Mouse (Mus musculus) intestine, postnatal 0 days (tissue): ENCODE measurements around the gene Prpf8. TPM values are rescaled to one million over a fixed set of nuclear protein-coding genes. Genes with fewer than 3 reads are reported as not detected.
A peak's percentile ranks its signal among the peaks of the same experiment; 100 is the strongest.

Source experiments
- ATAC-seq: fragments of 200-750 bp; cut with Nextera tagmentation; 2 replicates; pipeline ENCODE4 v1.8.0; 2017; ENCODE audit warnings: mild to moderate bottlenecking, moderate TSS enrichment, moderate library complexity
- H3K27ac ChIP-seq: fragments of 300-500 bp; sonication (generic); 2 replicates; pipeline ENCODE4 v1.5.1; 2014; ENCODE audit warnings: mild to moderate bottlenecking, low read depth, low read length, moderate library complexity
- H3K27me3 ChIP-seq: fragments of 300-500 bp; sonication (generic); replicated peaks from 2 replicates; pipeline ENCODE4 v1.6.1; 2014; ENCODE audit warnings: low read length, mixed read lengths; ENCODE audit not compliant: control insufficient read depth, insufficient read depth
- H3K36me3 ChIP-seq: fragments of 300-500 bp; sonication (generic); 2 replicates; pipeline ENCODE4 v1.6.1; 2014; ENCODE audit warnings: mild to moderate bottlenecking, moderate library complexity; ENCODE audit not compliant: control insufficient read depth, insufficient read depth
- H3K4me1 ChIP-seq: fragments of 300-500 bp; sonication (generic); replicated peaks from 2 replicates; pipeline ENCODE4 v1.6.1; 2014; ENCODE audit warnings: antibody characterized with exemption, low read length, mixed read lengths; ENCODE audit not compliant: control insufficient read depth, insufficient read depth
- H3K4me2 ChIP-seq: fragments of 300-500 bp; sonication (generic); replicated peaks from 2 replicates; pipeline ENCODE4 v1.6.1; 2014; ENCODE audit warnings: low read depth, mild to moderate bottlenecking, moderate library complexity
- H3K4me3 ChIP-seq: fragments of 300-500 bp; sonication (generic); 2 replicates; pipeline ENCODE4 v1.5.1; 2014; ENCODE audit warnings: low read depth, low read length
- H3K9ac ChIP-seq: fragments of 300-500 bp; sonication (generic); 2 replicates; pipeline ENCODE4 v1.6.1; 2014; ENCODE audit warnings: mild to moderate bottlenecking, low read depth, low read length
- H3K9me3 ChIP-seq: fragments of 300-500 bp; sonication (generic); 2 replicates; pipeline ENCODE4 v1.6.1; 2016; ENCODE audit warnings: mixed run types; ENCODE audit not compliant: control insufficient read depth
- CTCF ChIP-seq: sonication (generic); IDR thresholded peaks from 2 replicates; pipeline ENCODE4 v1.5.1; 2016; ENCODE audit warnings: low read depth, mild to moderate bottlenecking, control low read depth, antibody characterized with exemption, moderate library complexity
- WGBS: fragments of 180-500 bp; shearing (Covaris S2); extraction: QIAGEN DNeasy Blood & Tissue Kit; methylation state at CpG from one replicate; pipeline ENCODE4 v1.1.7; 2014; 5-methylcytosine and 5-hydroxymethylcytosine counted together
- polyA plus RNA-seq: library from polyadenylated mRNA; unstranded; fragments of >200 nt; fragmentation: Nextera tagmentation; extraction: Ambion mirVana; gene quantifications from 2 replicates; pipeline ENCODE4 v1.2.1, GENCODE M21; 2015

Prpf8 gene
- polyA plus RNA-seq: 15.4 and 15.5 TPM in 2 replicates

DNA sequence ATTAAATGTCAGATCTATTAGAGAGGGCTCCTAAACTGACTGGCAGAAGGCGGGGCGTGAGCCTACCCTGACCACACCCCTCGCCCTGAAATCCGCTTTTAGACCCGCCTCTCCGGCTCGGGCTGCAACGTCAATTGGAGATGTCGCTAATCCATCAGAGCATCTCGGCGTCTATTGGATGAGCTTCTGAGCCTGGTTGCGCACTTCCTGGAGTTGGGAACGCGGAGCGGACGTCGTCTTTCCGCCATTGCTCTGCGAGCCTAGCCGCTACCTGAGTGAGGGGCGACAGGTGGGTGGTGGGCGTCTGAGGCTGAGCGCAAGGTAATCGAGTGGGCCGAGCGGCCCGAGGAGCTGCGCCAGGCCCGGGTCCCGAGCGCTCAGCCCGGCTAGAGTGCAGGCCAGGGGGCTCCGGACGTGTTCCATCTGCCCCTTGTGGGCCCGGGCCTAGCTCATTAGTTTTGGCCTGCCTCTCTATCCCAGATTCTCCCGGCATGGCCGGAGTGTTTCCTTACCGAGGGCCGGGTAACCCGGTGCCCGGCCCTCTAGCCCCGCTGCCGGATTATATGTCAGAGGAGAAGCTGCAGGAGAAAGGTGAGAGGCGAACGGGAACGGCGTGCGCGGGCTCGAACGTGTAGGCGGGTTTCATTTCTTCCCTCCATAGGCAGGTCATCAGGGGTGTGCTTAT lies at the start of gene Prpf8:
Gene Prpf8, plus strand, starts transcription at position 216 of the 685 bp plus-strand sequence.
- Histone ChIP-seq H3K27me3 (no peaks in the 10 kb centered on the region), H3K9me3 (no peaks in the 10 kb centered on the region), H3K9ac (peak within 1 kb of the TSS; percentile 92), H3K4me2 (peak within 1 kb of the TSS; percentile 69), H3K27ac (peak within 1 kb of the TSS; percentile 75), H3K36me3 (peaks cover 24% of the 10 kb centered on the region), H3K4me3 (peak within 1 kb of the TSS; percentile 91), H3K4me1 (no peaks in the 10 kb centered on the region)
- ATAC-seq: peak; percentile 99
- WGBS: 0% methylated on average over 52 of the region's 52 CpGs
- TF ChIP-seq CTCF: no peak

DNA sequence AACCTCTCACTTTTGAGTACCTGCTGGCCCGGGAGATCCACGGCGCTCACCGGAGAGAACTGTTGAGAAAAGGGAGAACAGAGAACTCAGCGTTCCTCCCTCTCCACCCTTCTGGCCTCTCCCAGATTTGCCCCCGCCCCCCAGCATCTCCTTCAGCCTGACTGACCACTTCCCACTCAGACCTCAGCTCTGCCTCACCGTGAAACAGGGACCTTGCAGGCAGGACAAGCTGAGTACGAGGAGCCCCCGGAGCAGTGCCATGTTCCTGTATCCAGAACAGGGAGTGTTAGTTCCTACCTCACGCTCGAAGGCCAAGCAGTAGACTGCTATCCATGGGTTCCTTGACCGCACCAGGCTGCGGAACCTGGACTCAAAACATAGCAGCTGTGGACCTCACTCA lies 48.4 kb upstream of the Prpf8 start:
- Histone ChIP-seq H3K4me3 (no peak overlapping the region), H3K4me2 (no peak overlapping the region), H3K4me1 (no peaks in the 10 kb centered on the region), H3K9me3 (no peaks in the 10 kb centered on the region), H3K9ac (no peak overlapping the region), H3K27me3 (no peaks in the 10 kb centered on the region), H3K36me3 (peaks cover 18% of the 10 kb centered on the region), H3K27ac (no peak overlapping the region)
- 84% methylated on average over 13 of the region's 13 CpGs for WGBS
- no peak for ATAC-seq
- TF ChIP-seq CTCF: no peak

DNA sequence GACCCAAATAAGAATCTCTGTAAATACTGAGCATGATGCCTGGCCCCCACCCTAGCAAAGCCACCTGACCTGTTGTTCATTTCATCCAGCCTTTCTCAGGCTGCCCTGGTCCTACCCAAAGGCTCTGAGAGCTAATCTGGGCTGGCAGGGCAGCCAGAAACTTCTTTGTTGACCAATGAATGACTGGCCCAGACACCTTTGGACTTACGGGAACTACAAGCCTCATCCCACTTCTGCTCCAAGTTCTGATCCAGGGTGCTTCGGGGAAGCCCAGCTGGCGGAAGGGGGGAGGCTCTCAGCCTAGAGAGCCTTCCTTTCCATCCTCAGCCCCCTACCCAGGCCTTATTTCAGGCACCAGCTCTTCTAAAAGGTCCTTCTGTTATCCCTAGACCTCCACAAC lies 47.8 kb upstream of the Prpf8 start:
- H3K9ac ChIP-seq: no peak overlapping the region
- no peak overlapping the region for H3K27ac ChIP-seq
- no peaks in the 10 kb centered on the region for H3K9me3 ChIP-seq
- ATAC-seq: no peak
- peaks cover 24% of the 10 kb centered on the region for H3K36me3 ChIP-seq
- TF ChIP-seq CTCF: no peak
- H3K4me2 ChIP-seq: no peak overlapping the region
- WGBS: 73% methylated on average over 3 of the region's 3 CpGs
- H3K4me3 ChIP-seq: no peak overlapping the region
- no peaks in the 10 kb centered on the region for H3K27me3 ChIP-seq
- no peaks in the 10 kb centered on the region for H3K4me1 ChIP-seq

DNA sequence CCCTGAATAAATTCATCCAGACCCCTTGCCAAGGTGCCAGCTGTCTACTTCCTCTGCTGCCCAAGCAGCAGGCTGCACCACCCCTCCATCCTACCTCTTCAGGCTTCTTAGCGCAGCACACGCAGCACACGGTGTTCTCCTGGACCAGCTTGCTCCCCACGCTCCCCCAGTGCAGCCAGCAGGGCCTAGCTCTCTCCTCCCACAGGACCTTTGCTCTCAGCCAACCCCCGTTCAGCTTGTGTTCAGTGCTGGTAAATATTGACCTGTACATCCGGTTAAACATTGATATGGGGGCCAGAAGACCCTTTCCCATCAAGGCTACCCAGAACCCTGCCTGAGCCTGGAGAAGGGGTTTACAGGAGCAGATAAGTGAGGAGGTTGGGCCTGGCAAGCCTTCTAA lies 47.3 kb upstream of the Prpf8 start, which contains the start of gene Serpinf2:
Gene Serpinf2, minus strand, starts transcription at position 229 of the 400 bp plus-strand sequence.
- Histone ChIP-seq H3K9me3 (no peaks in the 10 kb centered on the region), H3K36me3 (peaks cover 30% of the 10 kb centered on the region), H3K4me3 (no peak within 1 kb of the TSS), H3K4me1 (no peaks in the 10 kb centered on the region), H3K27me3 (no peaks in the 10 kb centered on the region), H3K9ac (no peak within 1 kb of the TSS), H3K27ac (no peak within 1 kb of the TSS), H3K4me2 (0 out of 2 replicates have a peak within 1 kb of the TSS, but pooled peaks have one; percentile 2)
- TF ChIP-seq CTCF: no peak
- no peak for ATAC-seq
- WGBS: 45% methylated on average over 6 of the region's 6 CpGs

DNA sequence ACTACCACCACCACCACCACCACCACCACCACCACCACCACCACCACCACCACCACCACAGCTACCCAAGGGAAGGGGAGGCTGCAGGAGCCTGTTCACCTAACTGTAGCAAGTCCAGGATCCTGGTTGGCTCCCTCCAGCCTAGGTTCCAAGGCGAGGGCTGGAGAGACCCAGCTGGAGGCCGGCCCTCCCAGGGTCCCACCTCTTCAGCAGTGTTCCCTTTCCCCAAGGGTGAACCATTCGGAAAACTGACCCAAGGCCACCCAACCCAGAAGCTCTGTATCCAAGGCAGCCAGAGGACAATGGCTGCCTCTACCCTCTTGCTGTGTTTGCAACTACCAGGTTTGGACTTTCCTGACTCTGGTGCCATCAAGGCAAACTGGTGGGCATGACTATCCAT lies 46.7 kb upstream of the Prpf8 start:
- H3K4me1 ChIP-seq: no peaks in the 10 kb centered on the region
- H3K27me3 ChIP-seq: no peaks in the 10 kb centered on the region
- no peak for ATAC-seq
- no peak overlapping the region for H3K4me3 ChIP-seq
- TF ChIP-seq CTCF: no peak
- H3K9me3 ChIP-seq: no peaks in the 10 kb centered on the region
- no peak overlapping the region for H3K9ac ChIP-seq
- no peak overlapping the region for H3K27ac ChIP-seq
- H3K4me2 ChIP-seq: no peak overlapping the region
- H3K36me3 ChIP-seq: peaks cover 35% of the 10 kb centered on the region
- 87% methylated on average over 3 of the region's 3 CpGs for WGBS

DNA sequence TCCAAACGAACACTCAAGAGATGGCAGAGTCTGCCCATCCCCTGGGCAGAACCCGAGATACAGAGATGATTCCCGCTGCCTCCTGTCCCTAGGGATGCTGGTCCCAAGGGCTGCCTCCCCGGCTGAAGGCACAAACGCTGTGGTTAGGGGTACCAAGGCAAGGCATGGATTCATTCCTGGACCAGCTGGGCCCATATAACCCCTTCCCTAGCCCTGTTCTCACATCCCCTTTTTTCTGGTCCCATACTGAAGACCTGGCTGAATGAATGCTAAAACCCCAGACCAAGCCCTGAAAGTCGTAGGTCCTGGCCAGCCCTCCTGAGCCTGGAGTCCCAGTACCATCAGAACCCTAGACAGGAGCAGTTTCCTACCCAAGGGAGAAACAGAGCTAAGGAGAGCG lies 45.6 kb upstream of the Prpf8 start:
- H3K27me3 ChIP-seq: no peaks in the 10 kb centered on the region
- H3K4me1 ChIP-seq: no peaks in the 10 kb centered on the region
- TF ChIP-seq CTCF: no peak
- H3K9me3 ChIP-seq: no peaks in the 10 kb centered on the region
- no peak for ATAC-seq
- H3K4me2 ChIP-seq: no peak overlapping the region
- peaks cover 46% of the 10 kb centered on the region for H3K36me3 ChIP-seq
- H3K9ac ChIP-seq: no peak overlapping the region
- no peak overlapping the region for H3K4me3 ChIP-seq
- 75% methylated on average over 7 of the region's 7 CpGs for WGBS
- no peak overlapping the region for H3K27ac ChIP-seq

DNA sequence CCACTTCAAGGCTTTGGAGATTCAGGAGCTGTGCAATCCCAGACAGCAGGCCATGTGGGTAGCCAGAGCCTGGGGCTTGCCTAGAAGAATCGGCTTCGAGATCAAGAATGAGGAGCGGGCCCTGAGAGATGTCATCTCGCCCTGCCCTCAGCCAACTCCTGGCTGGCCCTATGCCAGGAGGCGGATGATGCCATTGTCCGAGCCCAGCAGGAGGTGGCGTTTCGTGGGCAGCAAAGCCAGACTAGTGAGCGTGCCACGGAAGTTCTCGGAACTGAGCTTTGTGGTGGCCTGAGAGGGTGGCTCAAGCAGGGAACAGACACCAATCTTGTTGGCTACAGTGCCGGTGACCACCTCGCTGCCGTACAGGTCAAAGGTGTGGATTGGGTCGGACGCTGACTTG lies 45.0 kb upstream of the Prpf8 start:
- H3K27me3 ChIP-seq: no peaks in the 10 kb centered on the region
- no peak for TF ChIP-seq CTCF
- H3K9ac ChIP-seq: no peak overlapping the region
- peaks cover 48% of the 10 kb centered on the region for H3K36me3 ChIP-seq
- H3K27ac ChIP-seq: no peak overlapping the region
- ATAC-seq: no peak
- H3K4me1 ChIP-seq: no peaks in the 10 kb centered on the region
- no peaks in the 10 kb centered on the region for H3K9me3 ChIP-seq
- H3K4me2 ChIP-seq: no peak overlapping the region
- WGBS: 94% methylated on average over 16 of the region's 16 CpGs
- H3K4me3 ChIP-seq: no peak overlapping the region
